Mouse (Mus musculus): ENCODE data around the gene Adamts16. TPM values are rescaled to one million over a fixed set of nuclear protein-coding genes. Genes with fewer than 3 reads are reported as not detected.

Gene Adamts16
- total RNA-seq, 2 experiments from 2014 or later: 4.8 to 6.3 TPM

Other genes with a start within 250 kb of the Adamts16 start
- gene Ice1, start 204.2 kb downstream of the Adamts16 start, total RNA-seq (2021): 10 to 100 TPM; 66.6 to 69.5 TPM

All from left cerebral cortex, postnatal 14 days (tissue).